Mouse (Mus musculus) urinary bladder, adult 18-20 months (tissue): ENCODE data around the gene Sec61b.
A peak's percentile ranks its signal among the peaks of the same experiment; 100 is the strongest.

Experiments used
- DNase-seq, 2 experiments: peaks; one replicate each; pipeline ENCODE4 v3.0.0; 2022; ENCODE audit warnings: low spot score in 2 of 2, mixed read lengths in 2 of 2

The Sec61b gene

DNA sequence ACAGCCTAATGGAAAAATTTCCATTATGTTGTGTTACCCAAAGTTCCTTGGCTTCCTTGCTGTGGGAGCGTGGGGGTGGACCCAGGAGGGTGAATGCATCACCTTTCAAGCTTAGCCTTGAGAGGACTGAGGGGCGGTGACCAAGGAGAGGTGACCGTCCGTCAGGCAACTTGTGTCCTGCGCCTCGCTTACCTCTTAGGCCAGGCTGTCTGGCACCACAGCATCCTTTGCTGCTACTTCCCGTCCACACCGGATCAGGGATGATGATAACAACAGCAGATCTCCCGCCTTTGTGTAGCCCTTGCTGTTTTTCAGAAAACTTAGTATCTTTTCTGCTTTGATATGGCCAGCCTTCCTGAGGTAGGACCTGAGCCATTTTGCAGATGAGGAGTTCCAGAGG is 6.1 kb downstream of the Sec61b start:
- DNase-seq: no peak

DNA sequence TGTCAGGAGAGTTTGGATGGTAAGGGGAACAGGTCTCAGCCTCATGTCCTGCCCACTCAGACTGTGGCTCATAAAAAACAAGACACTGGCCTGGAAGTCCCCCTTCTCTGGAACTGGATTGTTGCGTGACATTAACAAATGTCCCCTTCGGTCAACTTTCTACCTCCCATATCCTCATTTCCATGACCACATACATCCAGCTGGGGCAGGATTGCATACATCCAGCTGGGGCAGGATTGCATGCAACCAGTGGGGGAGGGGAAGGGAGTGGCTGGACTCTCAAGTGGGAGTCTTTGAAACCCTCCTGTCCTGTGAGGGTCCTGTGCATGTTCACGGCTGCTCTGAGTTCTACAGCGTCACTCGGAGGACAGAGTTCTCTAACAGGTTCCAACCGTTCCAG is 16.8 kb downstream of the Sec61b start:
- DNase-seq: no peak

DNA sequence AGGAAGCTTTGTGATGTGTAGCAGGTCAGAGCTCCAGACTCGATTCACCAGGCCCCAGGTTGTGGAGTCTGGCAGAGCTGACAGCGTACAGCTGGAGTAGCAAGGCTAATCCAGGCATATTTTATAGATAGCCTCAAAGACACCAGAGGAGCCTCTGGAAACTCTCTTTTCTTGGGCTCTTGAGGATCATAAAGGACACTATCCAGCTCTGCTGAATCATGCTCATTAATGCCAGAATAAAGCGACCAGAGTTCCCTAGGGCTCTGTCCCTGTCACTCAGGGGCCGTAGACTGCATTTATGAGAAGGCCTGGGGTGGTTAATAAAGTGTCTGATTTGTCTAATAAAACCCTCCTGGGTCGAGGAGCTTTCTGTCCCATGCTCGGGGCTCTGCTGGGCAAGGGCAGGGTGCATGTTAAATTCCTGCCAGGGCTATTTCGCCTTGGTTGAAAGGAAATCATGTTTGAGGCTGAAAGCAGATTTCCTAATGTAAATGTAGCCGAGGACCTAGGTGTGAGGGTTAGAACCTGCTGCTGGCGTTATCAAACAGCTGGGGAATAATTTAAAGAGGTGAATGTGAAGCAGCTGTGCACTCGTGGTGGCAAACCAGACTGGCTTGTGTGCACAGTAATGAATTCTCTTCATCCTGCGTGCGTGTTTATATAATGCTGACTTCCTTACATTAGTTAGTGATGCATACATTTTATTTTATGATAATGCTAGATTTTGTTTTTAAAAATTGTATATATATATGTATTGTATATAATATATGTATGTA is 18.0 kb downstream of the Sec61b start:
- DNase-seq: no peak

DNA sequence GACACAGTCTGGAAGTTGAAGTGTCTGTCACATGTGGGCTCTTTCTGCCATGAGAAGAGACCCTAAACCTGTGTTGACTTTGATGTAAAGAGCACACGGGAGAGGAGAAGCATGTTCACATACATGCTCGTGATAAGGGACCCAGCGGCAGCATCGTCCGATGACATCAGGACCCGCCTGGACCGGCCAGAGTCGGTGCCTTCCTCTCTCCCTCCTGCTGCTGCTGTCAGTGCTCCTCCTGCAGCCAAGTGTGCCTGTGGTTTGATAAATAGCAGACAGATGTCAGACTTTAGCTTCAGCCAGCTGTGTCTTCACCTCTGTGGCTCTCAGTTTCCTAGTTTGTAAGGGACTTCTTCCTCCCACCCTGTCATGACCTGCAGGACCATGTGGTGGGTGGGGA is 19.0 kb downstream of the Sec61b start:
- no peak for DNase-seq

DNA sequence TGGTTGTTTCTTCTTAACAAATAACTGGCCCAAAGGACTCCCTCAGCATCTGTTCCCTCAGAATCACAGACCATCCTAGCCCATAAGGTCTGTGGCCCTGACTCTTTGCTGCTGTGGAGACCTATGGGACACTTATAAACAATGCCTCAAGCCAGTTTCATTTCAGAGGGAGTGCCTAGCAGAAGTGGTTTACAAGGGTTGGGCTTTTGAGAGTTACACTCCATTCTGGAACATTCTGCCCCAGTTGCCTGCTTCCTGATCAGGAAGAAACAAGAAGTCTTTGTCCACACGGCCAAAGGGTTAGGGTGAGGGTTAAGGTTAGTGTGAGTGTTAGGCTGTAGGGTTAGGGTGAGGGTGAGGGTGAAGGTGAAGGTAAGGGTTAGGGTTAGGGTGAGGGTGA is 19.7 kb downstream of the Sec61b start:
- no peak for DNase-seq

DNA sequence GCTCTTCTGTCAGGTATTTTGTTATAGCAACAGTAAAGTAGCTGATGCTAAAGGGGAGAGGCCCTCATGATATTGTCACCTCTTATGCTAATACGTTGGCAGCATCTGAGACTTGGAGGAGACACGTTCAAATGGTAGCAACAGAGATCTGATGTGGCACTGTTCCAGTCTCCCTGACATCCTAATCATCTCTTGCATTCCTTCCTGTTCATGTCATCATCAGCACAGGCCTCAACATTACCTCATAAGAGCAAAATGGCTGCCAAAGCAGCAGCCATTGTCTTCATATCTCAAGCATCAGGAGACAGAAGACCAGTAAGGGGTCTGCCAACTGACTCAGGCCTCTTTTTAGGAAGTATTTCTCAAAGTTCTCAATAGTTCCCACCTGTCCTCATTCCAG is 20.2 kb downstream of the Sec61b start:
- no peak for DNase-seq

DNA sequence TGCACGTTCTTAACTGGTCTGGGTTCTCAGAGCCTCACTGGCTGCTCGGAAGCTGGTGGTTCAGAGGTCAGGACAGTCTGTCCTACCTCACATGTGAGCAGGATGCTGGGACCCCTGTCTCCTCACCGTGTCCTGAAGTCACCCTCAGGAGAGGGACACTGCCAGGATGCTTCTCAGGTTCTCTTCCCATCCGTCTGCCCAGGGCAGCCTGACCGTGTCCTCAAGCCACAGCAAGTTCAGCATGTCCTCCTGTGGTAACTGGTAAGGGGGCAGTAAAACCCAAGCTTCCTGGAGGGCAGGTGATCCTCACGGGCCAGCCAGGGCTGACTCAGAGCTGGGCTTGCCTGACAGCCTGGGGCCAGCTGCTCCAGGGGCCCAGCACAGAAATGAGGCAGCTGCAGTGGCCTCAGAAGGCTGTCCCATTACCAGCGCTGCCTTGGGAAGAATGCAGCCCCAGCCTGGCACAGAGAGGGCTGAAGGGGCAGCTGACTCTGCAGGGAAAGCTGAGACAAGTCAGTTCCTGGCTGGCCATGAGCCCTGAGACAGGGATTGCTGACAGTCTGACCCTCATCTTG is 23.4 kb downstream of the Sec61b start:
- DNase-seq: no peak

DNA sequence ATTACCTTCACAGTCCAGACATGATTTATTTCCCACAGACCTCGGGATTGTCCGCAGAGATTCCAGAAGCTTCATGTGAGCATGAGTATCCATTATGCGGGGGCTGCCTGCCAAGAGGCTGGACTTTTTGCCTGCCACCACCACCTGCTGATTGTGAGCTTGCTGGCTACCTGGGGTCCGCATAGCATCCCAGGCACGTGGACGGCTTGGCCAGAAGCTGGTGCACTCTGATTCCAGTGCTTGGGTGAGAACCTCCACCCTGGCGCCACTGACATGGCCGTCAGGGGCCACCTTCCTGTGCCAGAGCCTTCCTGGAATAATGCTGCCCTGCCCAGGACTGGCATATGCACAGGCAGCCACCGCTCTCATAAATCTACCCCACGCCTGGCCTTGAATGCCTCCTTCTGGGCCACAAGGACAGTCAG is 24.7 kb downstream of the Sec61b start:
- no peak for DNase-seq

DNA sequence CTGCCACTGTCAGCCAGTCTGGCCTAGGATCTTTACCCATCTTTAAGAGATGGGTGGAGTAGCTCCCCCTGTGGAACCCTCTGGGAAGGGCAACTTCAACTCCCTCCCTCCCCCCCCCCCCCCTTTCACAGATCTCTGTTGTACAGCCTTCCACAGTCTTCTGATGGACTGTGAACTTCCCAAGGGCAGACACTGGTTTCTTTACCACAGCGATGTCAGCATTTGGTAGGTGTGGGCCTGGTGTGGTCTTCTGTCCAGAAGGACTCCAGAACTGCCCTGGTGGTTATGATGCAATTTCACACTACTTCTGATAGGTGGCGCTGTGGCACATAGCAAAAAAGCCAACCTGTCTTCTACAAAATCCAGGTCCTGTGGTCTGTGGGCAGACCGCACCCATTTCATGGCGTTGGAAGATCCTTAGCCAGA is 28.1 kb downstream of the Sec61b start:
- DNase-seq: peak; percentile 7 to 19

DNA sequence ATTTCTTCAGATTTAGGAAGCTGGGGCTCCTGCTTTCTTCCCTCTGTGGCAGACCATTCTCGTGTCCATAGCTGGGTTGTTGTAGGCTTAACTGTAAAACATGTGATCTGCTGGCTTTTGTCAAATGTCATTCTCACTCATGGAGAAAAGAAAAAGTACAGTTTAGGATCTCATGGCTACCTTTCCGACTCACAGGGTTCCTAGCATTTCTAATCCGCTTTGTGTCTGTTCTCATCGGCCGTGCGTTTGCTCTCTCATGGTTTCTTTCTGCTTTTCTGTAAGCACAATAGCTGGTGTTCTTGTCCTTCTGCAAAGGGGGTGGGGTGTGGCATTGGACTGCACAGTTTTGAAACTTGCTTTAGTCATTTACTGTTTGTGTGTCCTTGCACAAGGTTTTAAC is 28.6 kb downstream of the Sec61b start:
- no peak for DNase-seq

DNA sequence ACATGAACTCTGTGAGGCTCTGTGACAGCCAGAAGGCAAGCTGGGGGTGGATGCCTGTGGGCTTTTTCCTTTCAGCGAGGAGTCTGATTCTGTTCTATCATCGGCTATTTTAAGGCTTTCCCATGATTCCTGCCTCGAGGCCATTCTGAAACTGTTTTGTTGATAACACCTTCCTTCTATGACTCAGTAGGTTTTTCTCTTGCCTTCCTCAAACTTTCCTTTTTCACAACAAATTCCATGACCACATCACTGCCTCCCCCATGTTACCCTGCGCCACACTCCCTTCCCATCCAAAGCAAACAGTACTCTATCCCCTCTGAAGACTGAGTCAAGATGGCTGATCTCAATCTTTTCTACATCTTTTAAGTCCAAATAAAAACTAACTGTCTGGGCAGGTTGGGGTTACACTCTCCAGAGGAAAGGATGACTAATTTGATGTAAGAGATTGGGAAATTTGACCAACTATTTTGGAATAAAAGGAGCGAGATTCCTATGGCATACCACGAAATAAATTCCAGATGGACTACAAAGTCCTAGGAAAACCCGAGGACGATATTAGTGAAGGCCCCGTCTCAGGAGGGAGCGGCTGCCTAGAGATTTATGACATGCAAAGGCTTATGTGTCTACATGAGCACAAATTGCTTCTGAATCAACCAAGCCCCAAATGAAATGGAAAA is 30.5 kb downstream of the Sec61b start:
- no peak for DNase-seq

DNA sequence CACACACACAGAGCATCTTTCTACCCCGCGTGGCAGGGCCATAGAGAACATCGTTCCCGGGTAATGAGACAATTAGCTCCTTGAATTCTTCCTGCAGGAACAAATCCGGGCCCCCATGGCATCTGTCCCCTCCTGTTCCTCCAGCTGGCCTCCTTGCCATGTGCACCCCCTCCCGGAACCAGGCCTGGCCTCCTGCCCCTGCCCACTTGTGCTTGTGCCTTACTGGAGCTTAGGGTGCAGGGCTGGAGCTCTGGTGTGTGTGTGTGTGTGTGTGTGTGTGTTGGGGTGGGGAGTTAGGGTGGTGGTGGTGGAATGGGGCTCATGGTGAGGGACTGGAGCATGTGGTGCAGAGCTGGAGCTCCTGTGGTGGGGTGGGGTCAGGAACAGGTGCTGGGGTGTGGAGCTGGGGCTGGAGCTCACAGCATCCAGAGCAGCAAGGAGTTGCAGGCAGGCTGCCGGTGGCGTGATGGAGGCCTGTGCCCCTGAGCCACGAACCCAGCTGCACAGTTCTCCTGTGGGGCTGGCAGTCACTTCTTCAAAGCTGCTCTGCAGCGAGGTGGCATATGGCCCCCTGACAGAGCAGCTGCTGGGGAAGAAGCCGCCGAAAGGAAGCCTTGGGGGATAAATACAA is 44.2 kb downstream of the Sec61b start:
- DNase-seq: no peak

DNA sequence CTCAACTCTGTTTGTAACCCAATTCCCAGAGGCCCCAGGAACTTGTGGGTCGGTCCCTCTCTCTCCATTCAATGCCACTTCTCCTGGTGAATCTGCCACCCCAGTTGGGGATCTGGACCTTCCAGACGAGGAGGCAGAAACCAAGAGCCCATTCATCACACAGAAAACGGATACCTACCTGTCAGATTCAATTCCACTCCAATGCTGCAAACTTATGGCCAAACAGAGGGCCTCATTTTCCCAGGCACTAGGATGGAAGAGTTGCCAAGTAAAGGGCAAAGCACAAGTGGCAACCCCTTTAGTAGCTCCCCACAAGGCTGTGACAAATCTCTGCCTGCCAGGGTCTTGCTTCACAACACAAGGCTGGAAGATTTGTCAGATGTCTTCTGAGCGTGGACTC is 45.6 kb downstream of the Sec61b start:
- no peak for DNase-seq

DNA sequence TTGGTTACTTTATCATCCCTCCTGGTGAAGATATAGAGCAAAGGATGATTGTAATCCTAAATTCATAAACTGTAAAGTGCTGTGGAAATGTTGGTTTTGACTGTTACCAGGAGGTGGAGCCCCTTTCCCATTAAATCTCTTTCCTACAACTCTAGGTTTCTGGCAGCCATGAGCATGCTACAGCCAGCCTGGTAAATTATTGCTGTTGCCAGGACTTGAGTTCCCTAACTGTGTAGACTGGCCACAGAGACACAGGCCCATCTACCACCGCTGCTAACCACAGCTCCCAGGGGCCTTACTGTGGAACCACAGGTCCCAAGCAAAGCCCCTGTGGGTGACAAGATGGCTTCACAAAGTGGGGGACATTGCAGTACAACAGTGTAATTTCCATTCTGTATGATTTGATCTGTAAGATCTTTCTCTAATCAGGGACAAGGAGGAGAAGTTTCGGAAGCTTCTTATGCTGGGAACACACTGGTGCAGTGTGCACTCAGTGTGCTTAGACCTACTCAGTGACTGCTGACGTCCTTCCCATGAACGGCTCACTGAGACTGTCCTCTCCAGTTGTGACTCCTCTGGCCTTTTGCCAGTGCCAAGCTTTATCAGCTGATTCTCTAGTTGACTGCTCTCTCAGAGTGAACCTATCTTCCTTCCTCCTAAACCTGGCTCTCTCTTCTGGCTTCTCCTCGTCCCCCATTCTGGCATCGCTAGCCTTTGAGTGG is 47.6 kb downstream of the Sec61b start:
- no peak for DNase-seq

DNA sequence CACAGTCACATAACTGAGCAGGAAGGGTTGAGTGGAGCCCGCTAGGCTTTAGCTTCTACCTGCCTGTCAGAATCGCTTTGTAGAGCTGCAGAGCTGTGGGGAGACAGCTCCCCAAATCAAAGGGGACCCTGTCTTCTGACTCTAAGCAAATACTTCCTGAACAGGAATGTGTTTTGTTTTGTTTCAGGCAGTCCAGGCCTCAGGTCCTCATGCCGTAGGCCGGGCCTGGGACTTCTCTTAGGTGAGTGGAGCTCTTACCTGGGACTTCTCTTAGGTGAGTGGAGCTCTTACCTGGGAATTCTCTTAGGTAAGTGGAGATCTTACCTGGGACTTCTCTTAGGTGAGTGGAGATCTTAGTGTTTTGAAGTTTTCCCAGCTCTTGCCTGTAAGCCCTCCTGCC is 55.4 kb downstream of the Sec61b start:
- no peak for DNase-seq
